Mouse (Mus musculus): ENCODE data around the gene Bpifb9a.
"Not testable (repeated sequence)": the region's sequence is repeated elsewhere in the genome, so short reads cannot be mapped to it uniquely, and the experiment has no call there.

Gene Bpifb9a

DNA sequence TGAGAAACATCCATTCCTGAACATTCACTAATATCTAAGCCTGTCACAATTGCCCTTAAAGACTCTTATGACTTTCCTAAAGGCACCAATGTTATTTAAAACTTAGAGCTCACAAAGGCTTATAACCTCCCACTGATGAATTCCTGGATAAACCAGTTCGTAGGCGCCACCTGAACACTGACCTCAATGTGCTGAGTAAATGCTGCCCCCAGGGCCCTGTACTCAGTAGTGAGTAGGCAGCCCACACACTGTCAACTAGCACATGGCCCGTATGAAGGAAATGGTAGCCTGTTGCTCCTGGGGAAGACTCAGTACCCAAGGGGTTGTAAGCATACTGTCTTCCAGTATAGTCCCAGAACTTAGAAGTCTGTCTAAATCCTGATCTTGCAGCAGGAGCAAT lies 44.1 kb downstream of the Bpifb9a start:
- in situ Hi-C loops (cut with MboI, MseI), result no loop called here

- in situ Hi-C loops (cut with MboI, MseI), result loop anchor here (5.0 kb wide), 1 partner anchor 47 kb away; the partner anchor contains the start of gene Bpifb9a
These were observed 47.0 kb downstream of the Bpifb9a start for GRCm38 (mm10) chr2:154304604-154305003.

- in situ Hi-C loops (cut with MboI, MseI), result loop anchor here (5.0 kb wide), 1 partner anchor 50 kb away; the partner anchor contains the start of gene Bpifb9a
These were observed 49.3 kb downstream of the Bpifb9a start, which contains the start of gene Bpifb9b for GRCm38 (mm10) chr2:154306927-154307326. Gene Bpifb9b, plus strand, starts transcription at chr2:154307227.

DNA sequence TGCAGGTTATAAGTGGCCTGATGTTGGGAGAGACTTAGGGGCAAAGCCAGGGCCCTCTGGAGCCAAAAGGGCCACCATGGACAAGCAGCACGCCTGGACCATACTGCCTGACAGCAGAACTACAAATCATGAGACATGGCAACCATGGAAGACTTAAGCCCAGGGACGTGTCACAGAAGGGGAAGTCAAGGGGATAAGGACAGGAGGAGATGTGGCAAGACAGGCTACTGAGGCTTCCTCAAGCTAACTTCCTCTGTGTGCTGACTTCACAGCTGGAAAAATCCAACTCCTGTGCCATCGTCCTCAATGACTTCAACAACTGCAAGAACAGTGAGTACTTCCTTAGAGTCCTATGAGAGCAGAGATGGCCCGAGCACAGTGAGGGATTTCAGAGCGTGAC lies 56.1 kb downstream of the Bpifb9a start:
- in situ Hi-C loops (cut with MboI, MseI), result not testable (repeated sequence)
